Mouse (Mus musculus) embryonic fibroblast, embryonic 13.5 days (primary cell): ENCODE measurements around the gene Cep78.

Experiments used
- CTCF ChIP-seq: IDR thresholded peaks from 2 replicates; pipeline ENCODE4 v1.5.1; 2011; ENCODE audit warnings: mild to moderate bottlenecking, control low read depth, low read length, moderate library complexity, borderline replicate concordance; ENCODE audit not compliant: insufficient read depth
- POLR2A ChIP-seq: IDR thresholded peaks from 2 replicates; pipeline ENCODE4 v1.6.1; 2011; ENCODE audit warnings: low read depth, mild to moderate bottlenecking, control low read depth, low read length, moderate library complexity

GRCm38 (mm10) chr19:15965082-15965481 lies 19.7 kb downstream of the Cep78 start:
- TF ChIP-seq CTCF (peak; percentile 54; the same call in 1 of the 2 replicates), POLR2A (no peak)
